Mouse (Mus musculus): ENCODE measurements around the gene Hid1. TPM values are rescaled to one million over a fixed set of nuclear protein-coding genes. Genes with fewer than 3 reads are reported as not detected.
"Not testable (repeated sequence)": the region's sequence is repeated elsewhere in the genome, so short reads cannot be mapped to it uniquely, and the experiment has no call there.

The Hid1 gene
- polyA plus RNA-seq, 1 experiment = 0.78 TPM

DNA sequence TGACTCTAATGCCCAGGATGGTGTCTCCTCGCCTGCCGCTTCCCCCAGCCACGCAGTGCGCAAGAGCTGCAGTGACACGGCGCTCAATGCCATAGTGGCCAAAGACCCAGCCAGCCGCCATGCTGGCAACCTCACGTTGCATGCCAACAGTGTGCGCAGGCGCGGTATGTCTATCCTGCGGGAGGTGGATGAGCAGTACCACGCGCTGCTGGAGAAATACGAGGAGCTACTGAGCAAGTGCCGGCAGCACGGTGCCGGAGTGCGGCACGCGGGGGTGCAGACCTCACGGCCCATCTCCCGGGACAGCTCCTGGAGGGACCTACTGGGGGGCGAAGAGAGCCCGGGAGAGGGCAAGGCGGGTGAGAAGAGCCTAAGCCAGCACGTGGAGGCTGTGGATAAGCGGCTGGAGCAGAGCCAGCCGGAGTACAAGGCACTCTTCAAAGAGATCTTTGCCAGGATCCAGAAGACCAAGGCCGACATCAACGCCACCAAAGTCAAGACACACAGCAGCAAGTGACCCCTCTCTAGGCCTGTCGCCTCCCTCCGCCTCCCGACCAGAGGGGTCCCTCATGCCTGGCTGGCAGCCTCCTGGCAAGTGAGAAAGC, 26.3 kb upstream of the Hid1 start:
- H3K4me3 ChIP-seq (ENCODE audit: insufficient read depth, low read length) = no peak overlapping the region

DNA sequence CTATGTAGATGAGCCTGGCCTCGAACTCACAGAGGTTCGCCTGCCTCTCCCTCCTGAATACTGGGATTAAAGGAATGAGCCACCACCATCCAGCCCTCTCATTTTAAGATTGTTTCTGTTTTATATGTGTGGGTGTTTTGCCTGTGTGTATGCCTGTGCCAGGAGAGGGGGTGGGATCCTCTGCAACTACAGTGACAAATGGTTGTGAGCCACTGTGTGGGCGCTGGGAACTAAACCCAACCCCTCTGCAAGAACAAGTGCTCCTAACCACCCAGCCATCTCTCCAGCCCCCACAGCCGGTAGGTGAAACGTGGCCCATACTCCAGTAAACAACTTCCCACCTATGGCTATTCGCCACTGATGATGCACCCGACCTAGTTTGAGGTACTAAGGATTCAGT, 23.8 kb upstream of the Hid1 start:
- Histone ChIP-seq H3K4me3 (ENCODE audit: insufficient read depth, low read length) (no peak overlapping the region), H3K27ac (ENCODE audit: insufficient read depth, low read depth, low read length) (no peak overlapping the region), H3K4me1 (ENCODE audit: control insufficient read depth, insufficient read depth, low read length) (no peaks in the 10 kb centered on the region)
- TF ChIP-seq POLR2A (IDR thresholded peaks at IDR 0.05; ENCODE audit: borderline replicate concordance, low read depth, low read length) (no peak), CTCF (IDR thresholded peaks at IDR 0.05; ENCODE audit: low read depth, low read length) (no peak)

More for the DNA sequence above, 26.3 kb upstream of the Hid1 start:
- Histone ChIP-seq H3K4me1 (ENCODE audit: control insufficient read depth, insufficient read depth, low read length) (0 out of 2 replicates have a peak, but pooled peaks cover 2% of the 10 kb centered on the region), H3K27ac (ENCODE audit: insufficient read depth, low read depth, low read length) (no peak overlapping the region)
- TF ChIP-seq CTCF (IDR thresholded peaks at IDR 0.05; ENCODE audit: low read depth, low read length) = no peak
- no peak for TF ChIP-seq POLR2A (IDR thresholded peaks at IDR 0.05; ENCODE audit: borderline replicate concordance, low read depth, low read length)

- H3K4me1 ChIP-seq (ENCODE audit: control insufficient read depth, insufficient read depth, low read length); H3K4me3 ChIP-seq (ENCODE audit: insufficient read depth, low read length); H3K27ac ChIP-seq (ENCODE audit: insufficient read depth, low read depth, low read length): not testable (repeated sequence)
Observed at GRCm38 (mm10) chr11:115386859-115387258, 19.3 kb upstream of the Hid1 start.

DNA sequence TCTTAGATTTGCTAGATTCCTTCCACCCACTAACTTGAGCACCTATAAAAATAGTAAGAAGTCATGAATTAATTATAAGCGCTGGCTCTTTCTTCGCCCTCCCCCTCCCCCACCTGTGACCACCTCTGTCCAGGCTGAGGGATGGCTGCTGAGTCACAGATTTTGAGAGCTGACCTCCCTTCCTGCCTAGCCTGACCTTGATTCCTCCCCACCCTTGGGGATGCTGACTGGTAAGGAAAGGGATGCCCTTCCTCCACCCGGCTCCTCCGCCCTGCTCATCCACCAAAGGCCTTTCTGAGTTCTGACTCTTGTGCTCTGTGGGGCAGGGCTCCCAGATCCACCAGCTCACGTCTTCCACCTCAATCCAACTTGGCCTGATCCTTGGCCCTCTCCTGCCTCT, 17.0 kb upstream of the Hid1 start:
- no peak overlapping the region for H3K27ac ChIP-seq (ENCODE audit: insufficient read depth, low read depth, low read length)
- peaks cover 2% of the 10 kb centered on the region; the same call in 1 of the 2 replicates for H3K4me1 ChIP-seq (ENCODE audit: control insufficient read depth, insufficient read depth, low read length)

DNA sequence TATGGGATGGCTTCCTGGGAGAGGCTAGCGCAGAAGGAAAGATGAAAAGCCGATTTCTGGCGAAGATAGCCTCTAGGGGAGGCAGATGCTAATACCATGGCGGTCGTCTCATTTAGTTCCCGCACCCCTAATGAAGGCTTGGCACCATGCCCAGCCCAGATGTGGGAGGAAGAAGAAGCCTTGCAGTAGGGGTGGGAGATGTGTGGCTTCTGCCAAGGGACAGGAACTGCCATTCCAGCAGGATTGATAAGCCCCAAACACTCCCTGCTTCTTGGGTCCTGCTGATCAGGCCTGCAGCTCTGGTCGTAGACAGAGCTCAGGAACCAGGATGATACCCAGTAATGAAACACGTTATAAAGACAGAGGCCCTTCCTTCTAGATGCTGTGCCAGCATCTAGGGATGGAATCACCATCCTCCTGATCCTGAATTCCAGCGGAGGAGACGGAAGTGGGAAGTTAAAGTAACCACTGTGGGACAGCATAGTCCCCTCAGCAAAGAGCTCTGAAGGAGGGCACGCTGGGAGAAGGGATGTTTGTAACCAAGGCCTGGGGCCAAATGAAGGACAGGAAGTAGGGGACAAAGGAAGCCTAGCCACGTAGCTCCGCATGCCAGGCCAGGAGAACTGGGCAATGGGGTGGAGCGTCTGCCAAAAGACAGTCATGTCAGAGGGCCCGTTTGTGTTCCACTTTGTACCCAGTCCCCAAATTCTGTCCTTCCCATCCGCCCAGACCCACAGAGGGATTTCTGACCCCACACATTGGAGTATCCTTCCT, 16.3 kb upstream of the Hid1 start:
- TF ChIP-seq CTCF (IDR thresholded peaks at IDR 0.05; ENCODE audit: low read depth, low read length) = no peak
- no peak for TF ChIP-seq POLR2A (IDR thresholded peaks at IDR 0.05; ENCODE audit: borderline replicate concordance, low read depth, low read length)
- Histone ChIP-seq H3K4me3 (ENCODE audit: insufficient read depth, low read length) (no peak overlapping the region), H3K4me1 (ENCODE audit: control insufficient read depth, insufficient read depth, low read length) (peaks cover 2% of the 10 kb centered on the region; the same call in 1 of the 2 replicates), H3K27ac (ENCODE audit: insufficient read depth, low read depth, low read length) (no peak overlapping the region)

More for the DNA sequence above, 17.0 kb upstream of the Hid1 start:
- H3K4me3 ChIP-seq (ENCODE audit: insufficient read depth, low read length) = no peak overlapping the region
- no peak for TF ChIP-seq CTCF (IDR thresholded peaks at IDR 0.05; ENCODE audit: low read depth, low read length)
- no peak for TF ChIP-seq POLR2A (IDR thresholded peaks at IDR 0.05; ENCODE audit: borderline replicate concordance, low read depth, low read length)

- Histone ChIP-seq H3K4me1 (ENCODE audit: control insufficient read depth, insufficient read depth, low read length) (peaks cover 2% of the 10 kb centered on the region; the same call in 1 of the 2 replicates), H3K27ac (ENCODE audit: insufficient read depth, low read depth, low read length) (no peak overlapping the region), H3K4me3 (ENCODE audit: insufficient read depth, low read length) (no peak overlapping the region)
- no peak for TF ChIP-seq CTCF (IDR thresholded peaks at IDR 0.05; ENCODE audit: low read depth, low read length)
Observed at GRCm38 (mm10) chr11:115382891-115383290, 15.3 kb upstream of the Hid1 start.

- no peak for TF ChIP-seq CTCF (IDR thresholded peaks at IDR 0.05; ENCODE audit: low read depth, low read length)
- no peak for TF ChIP-seq POLR2A (IDR thresholded peaks at IDR 0.05; ENCODE audit: borderline replicate concordance, low read depth, low read length)
- Histone ChIP-seq H3K4me1 (ENCODE audit: control insufficient read depth, insufficient read depth, low read length) (peaks cover 2% of the 10 kb centered on the region; the same call in 1 of the 2 replicates), H3K4me3 (ENCODE audit: insufficient read depth, low read length) (peak within 1 kb of the TSS; percentile 49), H3K27ac (ENCODE audit: insufficient read depth, low read depth, low read length) (no peak within 1 kb of the TSS)
Observed at GRCm38 (mm10) chr11:115381743-115382539, 14.4 kb upstream of the Hid1 start, which contains the start of gene Cdr2l. Cdr2l (plus strand) TSS chr11:115381916.

DNA sequence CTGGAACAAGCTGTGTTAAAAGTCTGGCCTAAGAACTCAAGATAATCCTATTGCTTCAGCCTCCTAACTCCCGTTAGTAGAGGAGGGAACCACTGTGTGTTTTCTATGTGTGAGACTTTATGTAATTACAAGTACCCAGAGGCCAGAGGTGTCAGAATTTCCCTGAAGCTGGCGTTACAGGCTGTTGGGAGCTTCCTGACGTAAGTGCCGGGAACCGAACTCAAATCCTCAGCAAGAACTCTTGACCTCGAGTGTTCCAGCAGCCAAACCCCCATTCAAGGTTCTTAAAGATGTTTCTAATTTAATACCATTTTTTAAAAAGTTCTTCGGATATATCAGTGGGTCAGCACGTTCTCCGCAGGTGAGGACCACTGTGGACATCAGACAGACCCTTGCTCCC, 13.7 kb upstream of the Hid1 start:
- Histone ChIP-seq H3K4me3 (ENCODE audit: insufficient read depth, low read length) (no peak overlapping the region), H3K27ac (ENCODE audit: insufficient read depth, low read depth, low read length) (no peak overlapping the region), H3K4me1 (ENCODE audit: control insufficient read depth, insufficient read depth, low read length) (peaks cover 2% of the 10 kb centered on the region; the same call in 1 of the 2 replicates)
- TF ChIP-seq POLR2A (IDR thresholded peaks at IDR 0.05; ENCODE audit: borderline replicate concordance, low read depth, low read length) (no peak), CTCF (IDR thresholded peaks at IDR 0.05; ENCODE audit: low read depth, low read length) (no peak)

DNA sequence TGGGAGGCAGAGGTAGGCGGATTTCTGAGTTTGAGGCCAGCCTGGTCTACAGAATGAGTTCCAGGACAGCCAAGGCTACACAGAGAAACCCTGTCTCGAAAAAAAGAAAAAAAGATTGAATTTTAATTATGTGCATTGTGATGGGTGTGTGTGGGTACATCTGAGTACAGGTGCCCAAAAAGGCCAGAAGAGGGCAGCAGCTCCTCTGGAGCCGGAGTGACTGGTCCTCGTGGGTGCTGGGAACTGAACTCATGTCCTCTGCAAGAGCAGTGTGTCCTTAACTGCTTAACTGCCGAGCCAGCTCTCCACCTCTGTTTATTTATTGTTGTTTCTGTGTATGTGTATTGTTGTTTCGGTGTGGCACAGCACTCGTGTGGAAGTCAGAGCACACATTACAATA, 10.3 kb upstream of the Hid1 start:
- no peak overlapping the region for H3K27ac ChIP-seq (ENCODE audit: insufficient read depth, low read depth, low read length)
- TF ChIP-seq CTCF (IDR thresholded peaks at IDR 0.05; ENCODE audit: low read depth, low read length) = no peak
- TF ChIP-seq POLR2A (IDR thresholded peaks at IDR 0.05; ENCODE audit: borderline replicate concordance, low read depth, low read length) = no peak
- peaks cover 5% of the 10 kb centered on the region for H3K4me1 ChIP-seq (ENCODE audit: control insufficient read depth, insufficient read depth, low read length)
- no peak overlapping the region for H3K4me3 ChIP-seq (ENCODE audit: insufficient read depth, low read length)

DNA sequence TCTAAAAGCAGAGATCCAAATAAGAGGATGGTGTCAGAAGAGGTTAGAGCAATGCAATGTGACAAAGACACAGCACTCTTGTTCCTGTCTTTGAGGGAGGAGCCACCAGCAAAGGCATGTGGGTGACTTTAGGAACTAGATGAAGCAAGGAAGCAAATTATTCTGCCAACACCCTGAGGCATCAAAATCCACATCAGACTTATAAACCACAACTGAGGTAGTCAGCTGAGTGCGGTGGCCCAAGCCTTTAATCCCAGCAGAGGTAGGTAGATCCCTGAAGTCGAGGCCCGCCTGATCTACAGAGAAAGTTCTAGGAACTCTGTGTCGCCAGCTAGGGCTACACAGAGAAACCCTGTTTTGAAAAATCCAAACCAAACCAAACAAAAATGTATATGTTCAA, 9.7 kb upstream of the Hid1 start:
- H3K4me3 ChIP-seq (ENCODE audit: insufficient read depth, low read length) = no peak overlapping the region
- no peak overlapping the region for H3K27ac ChIP-seq (ENCODE audit: insufficient read depth, low read depth, low read length)
- no peak for TF ChIP-seq CTCF (IDR thresholded peaks at IDR 0.05; ENCODE audit: low read depth, low read length)
- TF ChIP-seq POLR2A (IDR thresholded peaks at IDR 0.05; ENCODE audit: borderline replicate concordance, low read depth, low read length) = no peak
- peaks cover 4% of the 10 kb centered on the region for H3K4me1 ChIP-seq (ENCODE audit: control insufficient read depth, insufficient read depth, low read length)
